Mouse (Mus musculus) urinary bladder, postnatal 25 days (tissue): ENCODE measurements at regions not wholly inside any gene's neighbourhood (a gene's known extent, or its start where the extent isn't known, plus 50 kb on each side); places are given as distances from the start of the nearest gene placed in this dataset.
A peak's percentile ranks its signal among the peaks of the same experiment; 100 is the strongest.

Experiments used
- DNase-seq: peaks from one replicate; pipeline ENCODE4 v3.0.0; 2022; ENCODE audit warnings: low spot score

DNA sequence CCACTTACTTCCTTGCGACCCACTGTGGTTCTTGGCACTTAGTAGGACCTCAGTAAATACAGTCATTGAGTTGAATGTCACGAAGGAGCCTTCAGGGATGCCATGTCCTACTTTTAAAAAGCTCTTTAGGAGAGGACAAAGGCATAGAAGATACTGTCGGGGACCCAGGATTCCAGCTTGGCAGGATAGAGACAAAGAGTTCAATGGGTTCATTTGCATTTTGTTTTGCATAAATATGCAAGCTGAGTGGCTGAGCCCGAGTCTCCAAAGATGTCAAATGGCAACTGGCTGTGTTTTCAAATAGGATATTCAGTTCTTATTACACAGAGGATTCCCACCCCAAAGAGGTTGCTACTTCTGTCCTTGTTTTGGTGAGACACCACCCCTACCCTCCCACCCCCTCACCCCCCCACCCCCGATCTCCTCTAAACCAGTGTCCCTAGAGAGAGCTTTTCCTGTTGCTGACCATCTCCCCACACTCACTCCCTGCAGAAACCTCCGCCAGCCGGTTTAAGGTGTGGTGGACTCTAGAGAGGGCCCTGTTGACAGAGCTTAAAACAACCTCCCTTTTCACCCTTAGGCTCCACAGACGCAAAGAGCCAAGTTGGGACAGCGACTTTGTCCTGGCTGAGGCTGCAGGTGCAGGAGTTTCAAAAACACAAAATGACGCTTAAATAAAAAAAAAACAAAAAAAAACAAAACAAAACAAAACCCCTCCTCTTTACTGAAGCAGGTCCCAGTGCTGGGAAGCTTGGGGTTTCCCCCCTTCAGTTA lies 57.9 kb downstream of the Sox9 start:
- DNase-seq = no peak

DNA sequence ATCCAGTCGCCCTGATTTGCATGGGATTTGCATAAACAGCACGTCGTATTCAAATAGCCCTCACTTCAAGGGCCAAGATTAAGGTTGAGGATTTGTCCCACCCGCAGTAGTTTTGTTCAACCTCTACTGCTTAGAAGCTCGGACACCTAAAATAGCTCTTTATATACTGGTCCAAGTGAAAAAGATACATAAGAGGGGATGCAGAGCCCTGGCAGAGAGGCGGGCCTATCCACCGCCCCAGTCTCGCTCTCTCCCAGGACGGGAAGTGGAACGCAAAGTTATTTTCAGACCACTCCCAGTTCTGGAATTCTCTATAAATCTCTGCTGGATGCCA lies 58.4 kb downstream of the Sox9 start:
- no peak for DNase-seq

DNA sequence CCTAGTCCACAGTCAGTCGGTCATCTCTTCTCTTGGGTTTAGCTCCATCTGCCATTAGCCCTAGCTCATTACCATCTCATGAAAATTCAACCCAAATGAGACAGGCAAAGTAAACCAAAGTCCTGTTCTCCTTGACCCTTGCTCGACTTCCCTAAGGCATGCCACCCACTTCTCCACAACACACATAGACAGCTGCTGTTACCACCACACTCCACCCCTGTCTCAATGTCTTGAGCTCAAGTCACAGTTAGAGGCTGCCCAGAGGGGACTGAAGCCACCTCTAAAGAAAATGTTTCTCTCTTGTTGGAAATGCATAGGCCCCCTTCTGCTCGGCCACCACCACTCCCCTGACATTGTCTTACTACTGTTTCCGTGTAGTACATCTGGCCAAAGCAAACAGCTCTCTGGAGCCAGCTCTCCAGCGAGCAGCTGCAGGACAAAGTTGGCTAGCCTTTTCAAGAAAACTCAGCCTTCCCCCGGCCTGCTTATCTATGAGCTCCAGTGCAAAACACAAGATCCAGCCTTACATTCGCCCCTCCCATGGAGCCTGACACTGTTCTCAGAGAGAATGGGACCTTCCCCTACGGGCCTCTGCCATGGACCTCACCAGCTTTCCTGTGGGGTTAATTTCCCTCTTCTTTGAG lies 62.4 kb downstream of the Sox9 start:
- no peak for DNase-seq

DNA sequence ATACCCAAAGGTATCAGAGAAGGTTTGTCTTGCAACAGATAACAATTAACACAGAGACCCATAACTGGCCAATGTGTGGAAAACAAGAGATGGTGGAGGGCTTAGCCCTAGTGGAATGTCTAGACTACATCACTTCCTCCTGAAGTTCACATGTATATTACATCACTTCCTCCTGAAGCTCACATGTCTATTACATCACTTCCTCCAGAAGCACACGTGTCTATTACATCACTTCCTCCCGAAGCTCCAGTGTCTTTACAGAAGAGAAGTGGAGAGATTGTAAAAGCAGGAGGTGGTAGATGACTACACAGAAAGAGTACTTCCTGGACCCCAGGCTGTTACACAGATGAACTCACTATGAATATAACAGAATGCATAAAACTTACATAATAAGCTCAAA lies 65.1 kb downstream of the Sox9 start:
- no peak for DNase-seq

DNA sequence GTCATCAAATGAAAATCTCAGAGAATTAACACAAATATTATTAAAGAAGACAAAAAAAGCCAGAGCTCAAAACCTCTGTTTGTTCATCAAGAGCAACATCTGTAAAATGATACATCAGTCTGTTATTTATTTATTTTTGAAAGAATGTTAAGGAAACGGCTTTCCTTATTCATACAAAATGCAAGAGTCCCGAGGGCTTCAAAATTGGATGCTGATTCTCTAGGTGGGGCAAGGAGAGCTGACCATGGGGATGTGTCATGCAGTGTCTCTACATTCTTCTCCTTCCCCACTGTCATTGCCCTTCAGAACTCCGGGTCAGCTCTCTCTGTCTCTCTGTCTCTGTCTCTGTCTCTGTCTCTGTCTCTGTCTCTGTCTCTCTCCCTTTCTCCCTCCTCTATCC lies 65.8 kb downstream of the Sox9 start:
- no peak for DNase-seq

DNA sequence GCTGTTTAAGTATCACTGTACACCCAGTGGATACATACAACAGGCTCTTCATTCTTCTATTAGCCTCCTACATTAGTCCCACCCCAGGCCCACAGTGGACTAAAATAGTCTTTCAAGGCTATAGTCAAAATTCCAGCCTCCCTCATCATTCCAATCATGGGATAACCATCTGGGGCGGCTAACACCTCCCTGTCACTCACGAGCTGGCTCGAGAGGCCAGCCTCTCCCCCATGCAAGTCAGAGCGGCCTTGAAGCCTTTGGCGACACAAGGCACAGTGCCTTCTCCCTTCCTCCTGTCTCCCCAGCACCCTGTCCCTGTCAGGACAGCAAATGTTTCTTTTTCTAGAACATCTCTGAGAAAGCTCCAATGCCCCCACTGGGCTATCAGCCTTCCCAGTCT lies 68.0 kb downstream of the Sox9 start:
- no peak for DNase-seq

DNA sequence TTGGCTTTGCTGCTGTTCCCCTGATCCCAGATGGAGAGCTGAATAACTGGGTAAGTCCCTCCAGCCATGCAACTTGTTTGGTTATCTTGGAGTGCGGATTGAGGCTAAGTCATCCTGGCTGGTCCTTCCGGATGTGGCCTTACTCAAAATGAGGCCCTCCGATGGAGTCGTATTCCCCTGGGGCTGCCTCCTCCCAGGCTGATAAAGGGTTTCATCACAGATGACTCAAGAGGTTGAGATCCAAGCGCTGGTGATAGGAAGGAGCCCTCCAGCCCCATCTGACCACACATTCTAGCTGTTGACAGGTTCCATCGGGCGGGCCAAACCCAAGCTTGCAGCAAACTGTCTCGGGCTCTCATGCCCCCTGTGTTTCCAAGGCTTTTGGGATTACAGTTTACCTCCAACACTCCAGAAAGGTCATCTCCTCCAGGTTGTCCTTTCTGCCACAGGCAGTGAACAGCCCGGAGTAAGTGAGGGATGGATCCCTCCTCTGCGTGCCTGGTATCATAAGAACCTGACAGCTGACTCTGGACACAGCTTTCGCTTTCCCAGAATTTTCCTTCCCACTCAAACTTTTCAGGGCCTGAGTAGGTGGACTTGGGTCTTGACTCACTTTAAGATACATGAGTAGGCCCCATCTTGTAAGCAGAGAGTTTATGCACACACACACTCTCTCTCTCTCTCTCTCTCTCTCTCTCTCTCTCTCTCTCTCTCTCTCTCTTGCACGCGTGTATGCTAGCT lies 68.7 kb downstream of the Sox9 start:
- DNase-seq = peak; percentile 5

DNA sequence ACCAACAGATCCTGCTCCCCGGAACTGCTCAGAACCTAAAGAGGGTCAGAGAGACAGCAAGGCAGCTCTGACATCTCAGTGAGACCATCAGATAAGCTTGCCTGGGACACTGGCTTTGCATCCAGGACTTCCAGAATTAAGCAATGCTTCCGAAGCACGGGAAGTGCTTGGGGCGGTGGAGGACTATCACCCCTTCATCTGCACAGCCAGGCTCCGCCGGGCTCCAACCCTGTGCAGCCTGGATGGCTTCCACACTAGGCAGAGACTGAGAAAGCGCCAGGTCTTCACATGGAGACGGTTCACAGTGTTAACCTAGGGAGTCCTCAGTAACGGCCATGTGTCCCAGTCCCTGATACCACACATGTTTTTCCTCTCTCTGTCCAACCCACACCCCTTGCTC lies 69.3 kb downstream of the Sox9 start:
- no peak for DNase-seq

DNA sequence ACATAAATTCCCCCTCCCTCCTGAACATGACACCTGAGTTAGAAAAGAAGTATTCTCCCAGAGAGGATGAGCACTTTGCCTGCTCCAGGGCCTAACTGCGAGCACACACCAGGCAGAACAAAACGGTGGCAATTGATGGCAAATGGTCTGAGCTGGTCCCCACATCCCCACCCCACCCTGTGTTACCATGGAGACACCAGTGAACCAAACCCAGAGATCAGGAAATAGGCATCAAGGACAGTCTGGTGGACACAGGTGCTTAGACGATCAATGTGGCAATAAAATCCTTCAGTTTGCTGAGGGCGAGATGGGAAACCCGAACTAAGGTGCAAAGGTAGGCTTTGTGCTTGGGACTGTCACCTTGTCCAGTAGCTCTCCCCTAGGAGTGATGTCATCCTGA lies 74.0 kb downstream of the Sox9 start:
- no peak for DNase-seq

DNA sequence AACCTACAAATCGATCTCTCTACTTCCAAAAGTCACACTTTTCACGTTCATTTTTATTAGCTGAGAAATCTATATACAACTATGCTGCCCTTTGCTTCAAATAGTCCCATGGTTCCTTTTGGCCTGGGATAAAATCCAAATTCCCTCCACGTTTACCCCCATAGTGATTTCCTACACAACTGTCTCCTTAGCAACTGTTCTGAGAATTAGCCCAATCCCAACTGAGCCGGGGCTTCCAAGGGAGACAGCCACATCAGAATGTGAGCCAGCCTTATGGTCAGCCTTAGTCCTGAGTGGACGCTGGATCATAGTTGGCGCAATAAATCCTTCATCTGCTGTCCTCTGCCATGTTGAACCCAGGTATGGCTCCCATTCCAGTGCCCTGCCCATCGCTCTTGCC lies 77.3 kb downstream of the Sox9 start:
- DNase-seq = no peak

DNA sequence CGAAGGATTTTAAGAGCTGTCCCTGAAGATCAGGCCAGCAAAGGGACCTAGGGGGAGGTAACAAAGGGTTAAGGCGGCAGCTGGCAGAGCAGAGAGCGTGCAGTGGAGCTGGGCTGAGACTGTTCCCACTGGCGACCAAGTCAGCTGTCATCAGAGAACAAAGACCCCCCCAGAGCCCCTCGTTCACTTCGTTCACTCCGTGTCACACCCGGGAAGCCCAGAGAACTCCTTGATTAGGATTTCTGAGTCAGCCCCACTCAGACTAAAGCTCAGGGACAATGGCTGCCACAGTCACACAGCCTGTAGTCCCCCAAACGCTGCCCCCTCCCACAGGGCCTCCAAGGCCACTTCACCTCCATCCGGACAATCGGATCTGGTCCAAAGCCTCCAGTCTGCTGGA lies 78.8 kb downstream of the Sox9 start:
- DNase-seq = no peak

DNA sequence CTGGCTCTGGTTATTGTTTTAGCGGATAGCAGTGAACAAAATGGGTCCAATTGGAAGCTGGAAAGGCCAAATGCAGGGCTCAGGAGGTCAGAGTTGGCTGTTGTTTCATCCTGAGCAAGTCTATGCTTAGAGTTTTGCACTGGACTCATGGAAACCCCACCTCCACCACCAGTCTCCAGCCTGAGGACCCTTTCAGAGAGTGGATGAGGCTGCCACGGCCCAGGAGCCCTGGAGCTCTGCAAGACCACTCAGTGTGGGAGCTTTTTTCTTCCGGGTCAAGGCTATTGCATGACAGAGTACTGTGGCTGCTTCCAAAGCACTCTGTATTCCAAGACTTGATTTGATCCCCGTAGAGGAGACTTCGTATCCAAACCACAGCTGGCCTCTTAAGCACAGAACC lies 79.2 kb downstream of the Sox9 start:
- DNase-seq = no peak

DNA sequence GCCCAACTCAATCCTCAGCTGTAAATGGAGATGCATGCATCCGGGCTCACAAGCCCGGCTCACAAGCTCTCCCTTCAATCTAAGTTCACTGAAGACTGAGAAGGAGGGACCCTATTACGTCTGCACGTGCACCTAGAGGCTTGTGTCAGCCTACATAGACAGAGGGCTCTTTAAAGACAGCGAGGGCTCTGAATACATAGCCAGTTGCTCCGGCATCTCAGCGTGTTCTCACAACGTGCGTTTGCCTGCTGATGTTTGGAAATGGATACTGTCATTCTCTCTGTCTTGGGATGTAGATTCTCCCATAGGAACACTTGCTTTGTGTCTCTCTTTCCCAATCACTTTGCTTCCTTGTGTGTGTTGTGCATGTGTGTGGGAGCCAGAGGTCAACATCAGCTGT lies 83.8 kb downstream of the Sox9 start:
- DNase-seq = no peak

DNA sequence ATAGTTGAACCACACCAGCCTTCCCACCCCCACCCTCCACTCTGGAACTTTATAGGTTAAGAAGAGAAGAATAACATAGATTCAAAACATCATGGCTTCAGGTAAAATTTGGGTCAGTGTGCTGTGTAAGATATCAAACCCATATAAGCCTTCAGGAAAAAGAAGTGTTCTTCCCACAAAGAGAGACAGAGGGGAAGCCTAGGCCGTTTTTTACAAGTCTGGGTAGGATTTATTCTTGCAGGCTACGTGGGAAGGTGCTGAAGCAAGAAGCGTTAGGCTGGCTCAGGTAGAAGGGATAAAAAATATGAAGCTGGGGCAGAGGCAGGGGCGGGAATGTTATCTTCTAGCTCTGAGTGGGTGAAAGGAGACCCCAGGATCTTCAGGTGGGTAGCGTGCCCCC lies 87.5 kb downstream of the Sox9 start:
- DNase-seq = no peak

DNA sequence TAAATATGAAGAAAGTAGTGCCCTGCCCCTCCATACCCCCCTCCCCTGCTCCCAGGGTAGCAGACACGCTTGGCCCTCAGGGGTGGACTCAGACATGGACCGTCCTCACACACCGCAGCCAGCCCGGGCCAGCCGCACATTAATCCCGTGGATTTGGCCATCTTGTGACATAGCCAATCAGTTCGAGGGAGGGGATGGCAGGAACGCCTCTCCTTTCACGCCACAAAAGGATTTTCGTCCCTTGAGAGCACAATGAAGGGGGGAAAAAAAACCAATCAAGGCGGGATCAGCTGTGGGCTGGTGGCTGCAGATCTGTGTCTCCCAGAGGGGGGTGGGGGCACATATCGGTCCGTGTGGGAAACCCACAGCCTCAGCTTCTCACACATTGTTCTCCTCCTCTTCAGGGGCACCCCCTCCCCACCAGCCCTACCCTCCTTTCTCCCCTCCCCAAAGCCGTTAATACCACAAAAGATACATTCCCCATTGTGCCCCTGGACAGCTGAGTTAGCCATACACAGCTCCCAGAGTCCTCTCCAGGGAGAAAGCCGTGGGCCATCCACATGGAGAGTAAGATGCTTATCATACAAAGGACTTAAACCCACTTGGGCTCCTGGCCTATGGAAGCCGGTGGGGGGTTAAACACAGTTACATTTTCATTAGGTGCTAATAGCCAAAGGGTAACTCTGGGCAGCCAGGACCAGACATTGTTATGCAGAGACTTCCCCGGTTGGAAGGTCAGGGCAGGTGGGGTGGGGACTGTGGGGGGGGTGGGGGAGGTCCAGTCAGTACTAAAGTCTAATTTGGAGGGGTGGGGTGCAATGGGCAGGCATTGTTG lies 88.4 kb downstream of the Sox9 start:
- no peak for DNase-seq

DNA sequence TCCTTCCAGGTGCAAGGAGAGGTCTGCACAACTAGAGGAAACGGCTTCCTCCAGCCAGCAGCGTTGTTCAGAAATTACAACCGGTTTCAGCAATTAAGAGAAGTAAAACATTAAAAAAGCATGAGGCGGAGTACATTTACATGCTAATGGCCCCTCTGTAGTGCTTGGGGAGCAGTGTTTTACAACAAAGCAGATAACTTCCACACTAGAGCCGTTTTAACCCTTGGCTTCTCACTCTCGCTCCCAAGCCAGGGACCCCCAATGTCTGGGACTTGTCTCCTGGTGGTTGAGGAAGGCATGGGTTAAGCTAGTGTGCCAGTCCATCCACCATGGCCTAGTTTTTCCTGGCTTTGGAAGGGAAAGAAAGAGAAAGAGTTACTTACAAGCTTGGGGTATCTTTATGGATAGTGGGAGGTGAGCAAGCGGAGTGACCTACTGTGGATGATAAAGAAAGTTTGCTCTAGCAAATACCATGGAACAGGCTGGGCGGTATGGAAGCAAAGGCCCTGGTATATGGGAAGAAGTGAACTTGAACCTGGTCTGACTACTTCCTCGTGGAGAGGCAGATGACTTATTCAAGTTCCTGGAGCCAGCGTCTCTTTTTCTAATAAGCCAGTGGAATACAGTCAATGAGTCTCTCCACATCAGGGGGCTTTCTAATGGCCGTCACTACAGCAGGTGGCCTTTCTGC lies 90.8 kb downstream of the Sox9 start:
- no peak for DNase-seq

DNA sequence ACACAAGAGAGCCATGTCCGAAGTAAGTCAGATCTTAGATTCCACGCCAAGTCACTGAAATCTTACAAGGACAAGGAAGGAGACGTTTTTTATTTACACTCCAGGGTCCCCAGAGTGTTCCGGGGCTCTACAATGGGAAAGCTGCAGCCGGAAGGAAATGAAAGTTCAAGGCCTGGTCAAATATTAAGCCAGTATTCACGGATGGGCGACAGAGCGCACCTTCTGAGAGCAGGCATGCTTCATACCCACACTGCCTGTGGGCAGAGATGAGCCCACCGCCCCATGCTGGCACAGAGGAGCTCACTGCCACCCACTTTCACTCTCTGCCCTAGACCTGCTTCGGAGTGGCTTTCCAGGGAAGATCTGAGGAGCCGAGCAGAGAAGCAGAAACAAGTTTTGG lies 92.2 kb downstream of the Sox9 start:
- DNase-seq = no peak

DNA sequence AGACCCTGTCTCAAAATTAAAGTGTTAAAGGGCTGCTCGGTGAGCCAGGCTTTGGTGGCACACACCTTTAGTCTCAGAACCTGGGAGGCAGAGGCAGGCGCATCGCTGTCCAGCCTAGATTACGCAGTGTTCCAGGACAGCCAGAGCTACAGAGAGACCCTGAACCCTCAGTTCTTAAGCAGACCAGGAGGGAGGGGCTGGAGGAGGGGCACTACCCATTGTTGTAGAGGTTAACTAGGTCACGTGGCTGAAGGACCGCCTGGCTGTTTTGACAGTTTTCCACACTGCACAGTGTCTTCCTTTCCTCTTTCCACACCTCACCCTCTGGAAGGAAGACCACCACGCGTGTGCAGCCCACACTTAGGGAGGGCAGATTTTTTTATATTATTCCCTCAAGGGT lies 94.2 kb downstream of the Sox9 start:
- DNase-seq = no peak

DNA sequence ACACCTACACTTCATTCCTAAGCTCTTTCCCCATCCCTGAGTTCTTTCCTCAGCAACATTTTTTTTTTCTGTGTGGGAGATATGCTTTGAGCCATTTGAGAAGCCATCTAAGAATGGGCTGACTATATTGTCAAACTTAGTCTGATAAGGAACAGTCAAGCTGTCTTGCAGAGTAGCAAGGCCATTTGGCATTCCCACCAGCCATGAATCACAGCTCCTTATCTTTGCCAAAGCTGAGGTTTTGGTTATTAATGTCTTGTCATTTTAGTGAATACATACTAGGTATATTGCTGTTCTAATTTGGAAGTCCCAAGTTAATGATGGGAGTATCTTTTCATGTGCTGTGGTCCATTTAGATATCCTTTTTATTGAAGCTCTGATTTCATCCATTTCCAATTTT lies 96.4 kb downstream of the Sox9 start:
- DNase-seq = no peak

DNA sequence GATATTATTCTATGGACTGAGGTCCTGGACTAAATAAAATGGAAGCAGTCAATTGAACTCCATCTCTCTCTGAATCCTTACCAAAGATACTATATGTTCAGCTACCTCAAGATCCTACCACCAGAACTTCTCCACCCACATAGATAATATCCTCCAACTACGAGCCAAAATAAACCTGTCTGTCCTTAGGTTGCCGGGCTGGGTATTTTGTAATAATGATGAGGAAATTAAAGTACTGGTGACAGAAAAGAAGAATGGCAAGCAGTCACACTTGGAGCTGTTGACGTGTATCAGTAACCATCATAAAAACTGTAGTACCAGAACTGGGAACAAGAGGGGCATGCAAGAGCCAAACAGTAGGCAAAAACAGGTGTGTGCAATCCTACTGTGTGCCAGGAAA lies 98.7 kb downstream of the Sox9 start:
- DNase-seq = no peak

DNA sequence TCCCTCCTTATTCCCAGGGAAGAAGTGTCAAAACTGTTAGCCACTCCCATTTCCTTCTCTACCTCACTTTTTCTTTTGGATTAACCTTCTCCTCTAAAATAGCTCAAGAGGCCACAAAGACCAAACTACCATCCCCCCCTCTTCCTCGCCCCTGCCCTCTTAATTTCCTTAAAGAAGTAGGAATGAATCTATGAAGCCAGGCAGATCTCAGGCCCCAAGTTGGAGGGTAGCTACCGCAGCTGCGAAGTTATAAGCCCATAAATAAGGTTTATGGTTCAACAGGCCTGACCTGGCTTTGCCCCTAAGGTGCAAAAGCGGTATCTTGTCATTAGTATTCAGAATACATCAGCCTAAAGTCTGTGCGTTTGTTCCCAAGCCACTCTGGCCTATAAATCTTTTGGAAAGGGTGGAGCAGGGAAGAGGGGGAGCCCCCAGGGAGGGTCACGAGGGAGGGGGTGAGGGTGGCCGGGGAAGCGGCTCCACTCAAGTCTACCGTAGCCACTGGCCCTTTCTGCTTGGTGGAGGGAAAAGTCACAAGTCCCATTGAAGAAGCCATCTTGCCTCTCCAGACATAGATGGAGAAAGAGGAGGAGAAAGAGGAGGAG lies 103.4 kb downstream of the Sox9 start:
- no peak for DNase-seq

DNA sequence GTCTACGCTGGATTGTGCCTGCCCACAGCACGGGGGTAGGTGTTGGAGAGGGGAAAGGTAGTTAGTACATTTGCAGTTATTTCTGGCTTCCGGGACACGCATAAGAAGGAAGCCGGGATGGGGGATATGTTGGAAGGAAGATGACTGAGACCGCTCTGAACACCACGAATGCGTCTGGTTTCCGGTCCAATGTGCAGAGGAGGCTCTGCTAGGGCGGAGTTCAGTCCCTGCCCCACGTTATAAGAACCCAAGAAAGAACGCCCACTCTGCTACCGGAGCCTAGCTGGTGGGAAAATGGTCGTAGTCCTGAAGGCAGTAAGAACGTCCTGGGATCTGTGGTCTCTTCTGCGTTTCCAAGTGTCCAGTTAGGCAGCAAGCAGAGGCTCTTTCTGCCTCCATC lies 104.1 kb downstream of the Sox9 start:
- DNase-seq = no peak
